In the genomic region with DNA sequence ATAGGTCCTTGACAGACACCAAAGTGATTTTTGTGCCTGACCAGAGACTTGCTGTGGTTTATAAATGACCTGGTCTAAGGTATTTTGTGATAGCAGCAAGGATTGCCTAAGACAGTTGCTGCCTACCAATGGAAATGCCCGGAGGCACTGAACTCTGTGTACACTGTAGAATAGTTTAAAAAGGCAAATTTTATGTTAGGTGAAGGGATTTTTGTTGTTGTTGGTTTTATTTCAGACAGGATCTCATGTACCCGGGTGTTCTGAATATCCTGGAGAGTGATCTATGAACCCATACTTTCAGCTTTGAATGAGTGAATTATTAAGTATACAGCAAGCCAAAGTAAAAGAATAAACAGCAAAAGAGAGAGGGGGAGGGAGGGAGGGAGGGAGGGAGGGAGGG, we compare ENCODE assay signal across 31 mouse cellular contexts. TPM values are rescaled to one million over a fixed set of nuclear protein-coding genes. Genes with fewer than 3 reads are reported as not detected.
"Had no signal": no experiment of that assay in that cellular context is flagged by ENCODE, and none has a peak within 500 bp of the region (broad histone marks: within the 10 kb centered on the region; RNA-seq: fewer than 3 reads in every experiment).

No protein-coding gene starts in this region.

- ATAC-seq: hindbrain, embryonic 16.5 days; hindbrain, postnatal 0 days; inflammation-experienced regulatory T-cells, adult 6 months; intestine, embryonic 15.5 days; intestine, embryonic 16.5 days; intestine, postnatal 0 days had no signal

- H3K9ac ChIP-seq: heart, embryonic 12.5 days; heart, embryonic 13.5 days; heart, embryonic 15.5 days; hindbrain, embryonic 12.5 days; hindbrain, embryonic 13.5 days; hindbrain, embryonic 14.5 days; hindbrain, embryonic 15.5 days; intestine, embryonic 15.5 days had no signal

- H3K27me3 ChIP-seq: hindbrain, embryonic 15.5 days; intestine, embryonic 15.5 days had no signal

- H3K27ac ChIP-seq: heart, adult 2 months; heart, embryonic 10.5 days; heart, embryonic 13.5 days; heart, embryonic 15.5 days; hindbrain, embryonic 10.5 days; hindbrain, embryonic 12.5 days; hindbrain, embryonic 13.5 days; hindbrain, embryonic 14.5 days; hindbrain, embryonic 15.5 days; hindbrain, postnatal 0 days; intestine, embryonic 15.5 days; kidney, postnatal 0 days; layer of hippocampus, adult 2 months; left cerebral cortex, adult 2 months had no signal

- DNase-seq: heart, adult 18-20 months; heart, adult 2 months; heart, postnatal 10 days; heart, postnatal 14 days; heart, postnatal 36 days; heart, postnatal 4 days; kidney, adult 11 months; kidney, adult 18-20 months; kidney, postnatal 4 days; layer of hippocampus, adult 9-11 months; layer of hippocampus, postnatal 36 days had no signal

- H3K9me3 ChIP-seq: heart, embryonic 10.5 days; heart, embryonic 13.5 days; heart, embryonic 15.5 days; hindbrain, embryonic 10.5 days; hindbrain, embryonic 13.5 days; hindbrain, embryonic 15.5 days; intestine, embryonic 15.5 days had no signal

- H3K4me2 ChIP-seq: heart, embryonic 11.5 days; heart, embryonic 12.5 days; heart, embryonic 13.5 days; heart, embryonic 15.5 days; hindbrain, embryonic 12.5 days; hindbrain, embryonic 13.5 days; hindbrain, embryonic 14.5 days; hindbrain, embryonic 15.5 days; intestine, embryonic 15.5 days had no signal

- H3K4me1 ChIP-seq: heart, embryonic 13.5 days; heart, embryonic 15.5 days; hindbrain, embryonic 10.5 days; hindbrain, embryonic 12.5 days; hindbrain, embryonic 13.5 days; hindbrain, embryonic 15.5 days; intestine, embryonic 15.5 days had no signal

- H3K4me3 ChIP-seq: heart, adult 2 months; heart, embryonic 10.5 days; heart, embryonic 12.5 days; heart, embryonic 13.5 days; heart, embryonic 15.5 days; hindbrain, embryonic 10.5 days; hindbrain, embryonic 12.5 days; hindbrain, embryonic 13.5 days; hindbrain, embryonic 15.5 days; intestine, embryonic 15.5 days; layer of hippocampus, adult 2 months; left cerebral cortex, adult 2 months had no signal

- H3K36me3 ChIP-seq: heart, embryonic 10.5 days; heart, embryonic 12.5 days; heart, embryonic 13.5 days; heart, embryonic 15.5 days; hindbrain, embryonic 10.5 days; hindbrain, embryonic 12.5 days; hindbrain, embryonic 13.5 days; hindbrain, embryonic 15.5 days; intestine, embryonic 15.5 days had no signal

RNA-seq across cellular contexts. Expression of gene Alpl, which starts 28.7 kb away (rescaled TPM):
- total RNA-seq: hematopoietic stem cell, adult 5-6 weeks had no signal
